Mouse (Mus musculus) hindbrain, embryonic 14.5 days (tissue): ENCODE results near the gene Psmb1. TPM values are rescaled to one million over a fixed set of nuclear protein-coding genes. Genes with fewer than 3 reads are reported as not detected.
A peak's percentile ranks its signal among the peaks of the same experiment; 100 is the strongest.

Experiments used
- ATAC-seq: fragments of 200-750 bp; cut with Nextera tagmentation; 2 replicates; pipeline ENCODE4 v1.8.0; 2017; ENCODE audit warnings: moderate number of reproducible peaks, mild to moderate bottlenecking, moderate TSS enrichment, moderate library complexity; ENCODE audit not compliant: low FRiP score
- DNase-seq: peaks from one replicate; pipeline ENCODE4 v3.0.0-alpha.2; 2015; ENCODE audit warnings: low spot score
- H3K27ac ChIP-seq: fragments of 300-500 bp; sonication (generic); 2 replicates; pipeline ENCODE4 v1.5.1; 2014; ENCODE audit warnings: mild to moderate bottlenecking, moderate library complexity
- H3K27me3 ChIP-seq: fragments of 300-500 bp; sonication (generic); 2 replicates; pipeline ENCODE4 v1.6.1; 2014; ENCODE audit warnings: mild to moderate bottlenecking, low read length, mixed read lengths; ENCODE audit not compliant: control insufficient read depth, insufficient read depth
- H3K36me3 ChIP-seq: fragments of 300-500 bp; sonication (generic); replicated peaks from 2 replicates; pipeline ENCODE4 v1.6.1; 2014; ENCODE audit not compliant: control insufficient read depth, insufficient read depth
- H3K4me1 ChIP-seq: fragments of 300-500 bp; sonication (generic); replicated peaks from 2 replicates; pipeline ENCODE4 v1.6.1; 2014; ENCODE audit warnings: antibody characterized with exemption, low read length, mixed read lengths; ENCODE audit not compliant: control insufficient read depth, insufficient read depth
- H3K4me2 ChIP-seq: fragments of 300-500 bp; sonication (generic); replicated peaks from 2 replicates; pipeline ENCODE4 v1.6.1; 2014; ENCODE audit warnings: mild to moderate bottlenecking, moderate library complexity
- H3K4me3 ChIP-seq: fragments of 300-500 bp; sonication (generic); replicated peaks from 2 replicates; pipeline ENCODE4 v1.5.1; 2014; ENCODE audit warnings: mild to moderate bottlenecking, low read length
- H3K9ac ChIP-seq: fragments of 300-500 bp; sonication (generic); 2 replicates; pipeline ENCODE4 v1.6.1; 2014
- H3K9me3 ChIP-seq: fragments of 300-500 bp; sonication (generic); 2 replicates; pipeline ENCODE4 v1.6.1; 2016; ENCODE audit warnings: low read length; ENCODE audit not compliant: control insufficient read depth
- WGBS: fragments of 180-500 bp; shearing (Covaris S2); extraction: QIAGEN DNeasy Blood & Tissue Kit; methylation state at CpG from one replicate; pipeline ENCODE4 v1.1.7; 2014; 5-methylcytosine and 5-hydroxymethylcytosine counted together
- polyA plus RNA-seq: library from polyadenylated mRNA; unstranded; fragments of >200 nt; fragmentation: Nextera tagmentation; extraction: Ambion mirVana; gene quantifications from 2 replicates; pipeline ENCODE4 v1.2.1, GENCODE M21; 2014

The Psmb1 gene
- polyA plus RNA-seq, 1 experiment from 2014 or later = 266 TPM

- Histone ChIP-seq H3K27me3 (no peaks in the 10 kb centered on the region), H3K9ac (peak overlapping the region; percentile 89), H3K9me3 (no peaks in the 10 kb centered on the region), H3K4me1 (peaks cover 19% of the 10 kb centered on the region), H3K36me3 (peaks cover 28% of the 10 kb centered on the region), H3K4me3 (peak overlapping the region; percentile 80), H3K27ac (peak overlapping the region; percentile 81; the same call in 1 of the 2 replicates), H3K4me2 (peak overlapping the region; percentile 70)
- WGBS = 64% methylated on average over 3 of the region's 3 CpGs
- ATAC-seq (no peak), DNase-seq (no peak)
Observed at GRCm38 (mm10) chr17:15527811-15528136, 28.2 kb upstream of the Psmb1 start.

- H3K4me2 ChIP-seq = peak within 1 kb of the TSS; percentile 70
- peak within 1 kb of the TSS; percentile 89 for H3K9ac ChIP-seq
- no peaks in the 10 kb centered on the region for H3K9me3 ChIP-seq
- H3K27ac ChIP-seq = peak within 1 kb of the TSS; percentile 81
- peaks cover 34% of the 10 kb centered on the region for H3K36me3 ChIP-seq
- peak; percentile 90 for DNase-seq
- ATAC-seq = peak; percentile 98
- H3K27me3 ChIP-seq = no peaks in the 10 kb centered on the region
- H3K4me3 ChIP-seq = peak within 1 kb of the TSS; percentile 80
- peaks cover 19% of the 10 kb centered on the region for H3K4me1 ChIP-seq
- WGBS = 1% methylated on average over 53 of the region's 55 CpGs
Observed at GRCm38 (mm10) chr17:15526986-15527810, 27.6 kb upstream of the Psmb1 start, which contains the start of gene Pdcd2. Gene Pdcd2, minus strand, starts transcription at chr17:15527301.

- peak overlapping the region; percentile 70 for H3K4me2 ChIP-seq
- H3K36me3 ChIP-seq = peaks cover 43% of the 10 kb centered on the region
- H3K27ac ChIP-seq = peak overlapping the region; percentile 81; the same call in 1 of the 2 replicates
- peak overlapping the region; percentile 80 for H3K4me3 ChIP-seq
- H3K4me1 ChIP-seq = peaks cover 19% of the 10 kb centered on the region
- no peaks in the 10 kb centered on the region for H3K9me3 ChIP-seq
- WGBS = 17% methylated on average over 10 of the region's 10 CpGs
- H3K27me3 ChIP-seq = no peaks in the 10 kb centered on the region
- DNase-seq (no peak), ATAC-seq (no peak)
- peak overlapping the region; percentile 89 for H3K9ac ChIP-seq
Observed at GRCm38 (mm10) chr17:15526304-15526703, 26.8 kb upstream of the Psmb1 start.

GRCm38 (mm10) chr17:15518766-15519165 is 19.2 kb upstream of the Psmb1 start:
- no peaks in the 10 kb centered on the region for H3K9me3 ChIP-seq
- no peak for DNase-seq
- H3K4me2 ChIP-seq = no peak overlapping the region
- 100% methylated on average over 1 of the region's 1 CpGs for WGBS
- no peaks in the 10 kb centered on the region for H3K27me3 ChIP-seq
- ATAC-seq = no peak
- H3K4me3 ChIP-seq = no peak overlapping the region
- H3K4me1 ChIP-seq = no peaks in the 10 kb centered on the region
- peaks cover 99% of the 10 kb centered on the region for H3K36me3 ChIP-seq
- H3K9ac ChIP-seq = no peak overlapping the region
- no peak overlapping the region for H3K27ac ChIP-seq

- ATAC-seq (no peak), DNase-seq (no peak)
- Histone ChIP-seq H3K4me1 (no peaks in the 10 kb centered on the region), H3K27ac (no peak overlapping the region), H3K9me3 (no peaks in the 10 kb centered on the region), H3K4me3 (no peak overlapping the region), H3K4me2 (no peak overlapping the region), H3K27me3 (no peaks in the 10 kb centered on the region), H3K36me3 (peaks cover 99% of the 10 kb centered on the region), H3K9ac (no peak overlapping the region)
- 96% methylated on average over 5 of the region's 5 CpGs for WGBS
Observed at GRCm38 (mm10) chr17:15518186-15518585, 18.6 kb upstream of the Psmb1 start.

DNA sequence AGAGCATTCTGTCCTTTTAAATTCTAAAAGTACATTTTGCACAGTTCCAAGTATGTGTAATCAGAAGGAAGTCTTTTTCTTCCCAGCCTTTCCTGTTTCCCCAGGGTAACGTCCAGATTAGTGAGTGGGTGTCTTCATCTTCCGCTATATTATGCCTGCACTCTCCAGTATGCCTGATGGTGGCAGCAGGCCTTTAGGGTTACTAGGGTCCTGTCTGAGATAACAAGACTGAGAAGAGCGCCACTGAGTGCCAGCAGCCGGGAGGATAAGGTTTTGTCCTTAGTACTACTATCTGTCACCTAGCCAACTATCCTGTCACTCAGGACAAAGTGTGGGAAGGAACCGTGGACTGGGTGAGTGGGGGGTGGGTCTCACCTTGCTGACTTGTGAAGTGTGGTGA is 18.2 kb upstream of the Psmb1 start:
- no peak for DNase-seq
- H3K4me1 ChIP-seq = no peaks in the 10 kb centered on the region
- no peak overlapping the region for H3K9ac ChIP-seq
- H3K4me2 ChIP-seq = no peak overlapping the region
- 78% methylated on average over 5 of the region's 5 CpGs for WGBS
- ATAC-seq = no peak
- H3K4me3 ChIP-seq = no peak overlapping the region
- peaks cover 99% of the 10 kb centered on the region for H3K36me3 ChIP-seq
- H3K27ac ChIP-seq = no peak overlapping the region
- peaks cover under 1% of the 10 kb centered on the region; the same call in 1 of the 2 replicates for H3K9me3 ChIP-seq
- H3K27me3 ChIP-seq = no peaks in the 10 kb centered on the region

GRCm38 (mm10) chr17:15510694-15511093 is 11.1 kb upstream of the Psmb1 start:
- H3K27ac ChIP-seq = no peak overlapping the region
- DNase-seq = no peak
- peaks cover 97% of the 10 kb centered on the region for H3K36me3 ChIP-seq
- H3K4me1 ChIP-seq = no peaks in the 10 kb centered on the region
- no peak overlapping the region for H3K9ac ChIP-seq
- no peak overlapping the region for H3K4me3 ChIP-seq
- H3K27me3 ChIP-seq = no peaks in the 10 kb centered on the region
- peaks cover 6% of the 10 kb centered on the region; the same call in 1 of the 2 replicates for H3K9me3 ChIP-seq
- WGBS = 80% methylated on average over 2 of the region's 2 CpGs
- H3K4me2 ChIP-seq = no peak overlapping the region
- ATAC-seq = no peak

DNA sequence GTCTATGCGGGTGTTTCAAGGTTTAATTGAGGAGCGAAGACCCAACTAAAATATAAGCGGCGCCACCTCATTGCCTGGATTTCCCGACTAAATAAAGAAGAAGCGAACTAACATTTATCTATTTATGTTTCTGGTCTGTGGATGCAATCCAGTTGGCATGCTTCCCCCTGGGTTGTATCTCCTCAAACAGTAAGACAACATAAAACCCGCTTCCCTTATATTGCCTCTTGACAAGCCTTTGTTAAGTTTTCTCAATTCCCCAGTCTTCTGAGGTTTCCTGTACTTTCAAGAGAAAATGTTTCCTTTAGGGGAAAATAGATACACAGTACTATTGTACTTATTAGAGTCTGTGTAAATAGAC is 818 bp downstream of the Psmb1 start:
- DNase-seq = no peak

GRCm38 (mm10) chr17:15497882-15498752 is 1.4 kb downstream of the Psmb1 start:
- Histone ChIP-seq H3K4me2 (peak overlapping the region; percentile 96), H3K4me3 (peak overlapping the region; percentile 90), H3K9me3 (no peaks in the 10 kb centered on the region), H3K27me3 (no peaks in the 10 kb centered on the region), H3K9ac (peak overlapping the region; percentile 80), H3K4me1 (peaks cover 36% of the 10 kb centered on the region), H3K27ac (peak overlapping the region; percentile 92), H3K36me3 (peaks cover 29% of the 10 kb centered on the region)
- ATAC-seq = peak; percentile 94
- peak; percentile 93 for DNase-seq
- WGBS = under 1% methylated on average over 50 of the region's 50 CpGs

More for the DNA sequence above, 818 bp downstream of the Psmb1 start:
- peak overlapping the region; percentile 90 for H3K4me3 ChIP-seq
- peak overlapping the region; percentile 80; the same call in 1 of the 2 replicates for H3K9ac ChIP-seq
- H3K36me3 ChIP-seq = peaks cover 29% of the 10 kb centered on the region
- H3K4me2 ChIP-seq = peak overlapping the region; percentile 96
- no peaks in the 10 kb centered on the region for H3K9me3 ChIP-seq
- no peak for ATAC-seq
- peaks cover 36% of the 10 kb centered on the region for H3K4me1 ChIP-seq
- no peaks in the 10 kb centered on the region for H3K27me3 ChIP-seq
- peak overlapping the region; percentile 92 for H3K27ac ChIP-seq
- 47% methylated on average over 7 of the region's 7 CpGs for WGBS
